Mouse (Mus musculus): Measurements from ENCODE around the gene Gm17334. TPM values are rescaled to one million over a fixed set of nuclear protein-coding genes. Genes with fewer than 3 reads are reported as not detected.
"Not testable (repeated sequence)": the region's sequence is repeated elsewhere in the genome, so short reads cannot be mapped to it uniquely, and the experiment has no call there.

The Gm17334 gene
- polyA plus RNA-seq, 1 experiment from 2014 or later, result not detected

- ATAC-seq (ENCODE audit: low FRiP score), result peak; percentile 69
- Histone ChIP-seq H3K36me3 (no peaks in the 10 kb centered on the region), H3K4me1 (replicated peaks) (peaks cover 40% of the 10 kb centered on the region), H3K27ac (no peak overlapping the region), H3K9ac (peak overlapping the region; percentile 67), H3K4me2 (peak overlapping the region; percentile 61), H3K27me3 (peaks cover 83% of the 10 kb centered on the region), H3K4me3 (peak overlapping the region; percentile 33), H3K9me3 (no peaks in the 10 kb centered on the region)
- WGBS, result 3% methylated on average over 33 of the region's 33 CpGs
Observed at GRCm38 (mm10) chr11:53763496-53764140, 9.4 kb downstream of the Gm17334 start.

- H3K4me3 ChIP-seq, result peak overlapping the region; percentile 33
- H3K36me3 ChIP-seq, result no peaks in the 10 kb centered on the region
- H3K27ac ChIP-seq, result no peak overlapping the region
- H3K9me3 ChIP-seq, result no peaks in the 10 kb centered on the region
- peak; percentile 6; the same call in 1 of the 2 replicates for ATAC-seq (ENCODE audit: low FRiP score)
- peaks cover 40% of the 10 kb centered on the region for H3K4me1 ChIP-seq (replicated peaks)
- H3K9ac ChIP-seq, result peak overlapping the region; percentile 67
- WGBS, result 7% methylated on average over 23 of the region's 23 CpGs
- H3K27me3 ChIP-seq, result peaks cover 81% of the 10 kb centered on the region
- H3K4me2 ChIP-seq, result peak overlapping the region; percentile 61
Observed at GRCm38 (mm10) chr11:53762827-53763495, 10.0 kb downstream of the Gm17334 start.

- Histone ChIP-seq H3K4me1 (replicated peaks) (peaks cover 40% of the 10 kb centered on the region), H3K9ac (0 out of 2 replicates have a peak overlapping the region, but pooled peaks have one; percentile 67), H3K4me2 (peak overlapping the region; percentile 61), H3K36me3 (no peaks in the 10 kb centered on the region), H3K27ac (no peak overlapping the region), H3K9me3 (no peaks in the 10 kb centered on the region), H3K4me3 (peak overlapping the region; percentile 33), H3K27me3 (peaks cover 78% of the 10 kb centered on the region)
- no peak for ATAC-seq (ENCODE audit: low FRiP score)
- 59% methylated on average over 2 of the region's 2 CpGs for WGBS
Observed at GRCm38 (mm10) chr11:53762426-53762825, 10.6 kb downstream of the Gm17334 start.

DNA sequence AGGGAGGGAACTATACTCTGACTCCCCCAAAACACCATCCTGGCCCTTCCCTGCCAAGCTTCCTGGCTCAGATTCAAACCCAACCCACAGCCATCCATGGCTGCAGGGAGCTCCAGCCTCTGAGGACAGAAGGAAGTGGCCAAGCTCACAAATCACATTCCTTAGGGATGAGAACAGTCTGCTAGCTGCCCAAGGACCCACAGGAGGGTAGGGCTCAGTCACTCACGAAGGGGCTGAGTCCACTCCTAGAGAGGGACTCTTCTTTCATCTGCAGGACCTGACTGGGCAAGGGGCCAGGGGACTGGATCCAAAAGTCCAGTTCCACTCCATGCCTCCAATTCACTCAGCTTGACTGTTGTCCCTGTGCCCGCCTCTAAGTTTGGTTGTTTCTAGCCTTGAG lies 11.2 kb downstream of the Gm17334 start:
- peaks cover 74% of the 10 kb centered on the region for H3K27me3 ChIP-seq
- ATAC-seq (ENCODE audit: low FRiP score), result no peak

GRCm38 (mm10) chr11:53761284-53761683 lies 11.7 kb downstream of the Gm17334 start:
- Histone ChIP-seq H3K4me1 (replicated peaks) (peaks cover 40% of the 10 kb centered on the region), H3K27me3 (peaks cover 70% of the 10 kb centered on the region), H3K36me3 (no peaks in the 10 kb centered on the region), H3K4me2 (no peak overlapping the region), H3K27ac (no peak overlapping the region), H3K9me3 (no peaks in the 10 kb centered on the region), H3K4me3 (no peak overlapping the region), H3K9ac (no peak overlapping the region)
- 78% methylated on average over 5 of the region's 5 CpGs for WGBS
- no peak for ATAC-seq (ENCODE audit: low FRiP score)

More for the DNA sequence above, 11.2 kb downstream of the Gm17334 start:
- Histone ChIP-seq H3K4me1 (replicated peaks) (peaks cover 40% of the 10 kb centered on the region), H3K9me3 (no peaks in the 10 kb centered on the region), H3K36me3 (no peaks in the 10 kb centered on the region), H3K4me2 (no peak overlapping the region), H3K27ac (no peak overlapping the region), H3K4me3 (no peak overlapping the region), H3K9ac (no peak overlapping the region)
- WGBS, result 62% methylated on average over 2 of the region's 2 CpGs

- peaks cover 65% of the 10 kb centered on the region for H3K27me3 ChIP-seq
- no peak overlapping the region for H3K27ac ChIP-seq
- 4% methylated on average over 22 of the region's 22 CpGs for WGBS
- peaks cover 40% of the 10 kb centered on the region for H3K4me1 ChIP-seq (replicated peaks)
- ATAC-seq (ENCODE audit: low FRiP score), result no peak
- no peaks in the 10 kb centered on the region for H3K36me3 ChIP-seq
- no peak overlapping the region for H3K9ac ChIP-seq
- H3K9me3 ChIP-seq, result no peaks in the 10 kb centered on the region
- no peak overlapping the region for H3K4me3 ChIP-seq
- peak overlapping the region; percentile 26 for H3K4me2 ChIP-seq
Observed at GRCm38 (mm10) chr11:53759545-53760406, 13.2 kb downstream of the Gm17334 start.

GRCm38 (mm10) chr11:53758791-53759351 lies 14.1 kb downstream of the Gm17334 start:
- Histone ChIP-seq H3K27me3 (peaks cover 56% of the 10 kb centered on the region), H3K27ac (no peak overlapping the region), H3K36me3 (no peaks in the 10 kb centered on the region), H3K4me1 (replicated peaks) (peaks cover 35% of the 10 kb centered on the region), H3K4me3 (no peak overlapping the region), H3K9me3 (no peaks in the 10 kb centered on the region), H3K9ac (no peak overlapping the region), H3K4me2 (no peak overlapping the region)
- WGBS, result 48% methylated on average over 6 of the region's 6 CpGs
- ATAC-seq (ENCODE audit: low FRiP score), result no peak

DNA sequence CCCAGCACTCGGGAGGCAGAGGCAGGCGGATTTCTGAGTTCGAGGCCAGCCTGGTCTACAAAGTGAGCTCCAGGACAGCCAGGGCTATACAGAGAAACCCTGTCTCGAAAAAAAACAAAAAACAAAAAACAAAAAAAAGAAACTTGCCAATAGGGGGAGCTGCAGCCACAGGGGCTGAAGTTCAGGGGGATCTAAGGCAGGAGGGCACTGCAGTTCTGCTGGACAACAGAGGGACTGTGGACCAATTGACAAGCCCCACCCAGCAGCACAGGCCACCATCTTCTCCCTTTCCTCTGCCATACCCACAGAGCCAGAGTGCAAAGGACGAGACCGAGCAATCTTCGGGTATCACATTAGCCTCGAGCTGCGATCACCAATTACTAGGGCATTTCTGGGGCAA lies 15.0 kb downstream of the Gm17334 start:
- WGBS, result 79% methylated on average over 9 of the region's 9 CpGs
- not testable (repeated sequence) for ATAC-seq (ENCODE audit: low FRiP score); H3K9ac ChIP-seq; H3K36me3 ChIP-seq; H3K4me3 ChIP-seq; H3K27ac ChIP-seq; H3K9me3 ChIP-seq; H3K4me2 ChIP-seq
- Histone ChIP-seq H3K4me1 (replicated peaks) (peaks cover 27% of the 10 kb centered on the region), H3K27me3 (peaks cover 47% of the 10 kb centered on the region)

GRCm38 (mm10) chr11:53757612-53758011 lies 15.4 kb downstream of the Gm17334 start:
- Histone ChIP-seq H3K9ac (no peak overlapping the region), H3K4me2 (no peak overlapping the region), H3K36me3 (no peaks in the 10 kb centered on the region), H3K27me3 (peaks cover 43% of the 10 kb centered on the region), H3K4me1 (replicated peaks) (peaks cover 23% of the 10 kb centered on the region), H3K9me3 (no peaks in the 10 kb centered on the region), H3K27ac (no peak overlapping the region), H3K4me3 (no peak overlapping the region)
- WGBS, result 89% methylated on average over 4 of the region's 4 CpGs
- ATAC-seq (ENCODE audit: low FRiP score), result no peak

DNA sequence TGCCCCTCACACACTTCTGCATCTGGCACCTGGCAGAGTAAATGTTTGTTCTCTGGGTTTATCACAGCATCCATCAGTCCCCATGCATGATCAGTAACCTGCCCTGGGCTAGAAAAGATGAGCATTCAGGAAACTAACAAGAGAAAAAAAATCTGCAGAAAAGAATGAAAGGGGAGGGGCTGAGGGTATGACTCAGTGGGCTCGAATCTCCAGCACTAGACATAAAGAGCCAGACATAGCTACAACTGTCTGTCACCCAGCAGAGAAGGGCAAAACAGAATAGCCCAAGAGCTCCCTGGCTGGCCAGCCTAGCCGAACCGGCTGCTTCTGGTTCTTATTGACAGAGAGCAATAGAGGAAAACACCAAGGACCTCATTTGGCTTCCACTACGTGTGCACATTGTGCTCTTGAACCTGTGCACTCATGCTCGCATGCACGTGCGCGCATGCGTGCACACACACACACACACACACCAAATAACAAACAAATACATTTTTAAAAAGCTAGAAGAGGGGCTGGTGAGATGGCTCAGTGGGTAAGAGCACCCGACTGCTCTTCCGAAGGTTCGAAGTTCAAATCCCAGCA lies 17.9 kb downstream of the Gm17334 start:
- H3K4me1 ChIP-seq (replicated peaks), result peaks cover 13% of the 10 kb centered on the region
- no peaks in the 10 kb centered on the region for H3K36me3 ChIP-seq
- ATAC-seq (ENCODE audit: low FRiP score), result no peak
- no peak overlapping the region for H3K4me3 ChIP-seq
- H3K27me3 ChIP-seq, result peaks cover 18% of the 10 kb centered on the region
- H3K4me2 ChIP-seq, result no peak overlapping the region
- H3K9ac ChIP-seq, result no peak overlapping the region
- H3K9me3 ChIP-seq, result no peaks in the 10 kb centered on the region
- no peak overlapping the region for H3K27ac ChIP-seq
- WGBS, result 78% methylated on average over 12 of the region's 12 CpGs

DNA sequence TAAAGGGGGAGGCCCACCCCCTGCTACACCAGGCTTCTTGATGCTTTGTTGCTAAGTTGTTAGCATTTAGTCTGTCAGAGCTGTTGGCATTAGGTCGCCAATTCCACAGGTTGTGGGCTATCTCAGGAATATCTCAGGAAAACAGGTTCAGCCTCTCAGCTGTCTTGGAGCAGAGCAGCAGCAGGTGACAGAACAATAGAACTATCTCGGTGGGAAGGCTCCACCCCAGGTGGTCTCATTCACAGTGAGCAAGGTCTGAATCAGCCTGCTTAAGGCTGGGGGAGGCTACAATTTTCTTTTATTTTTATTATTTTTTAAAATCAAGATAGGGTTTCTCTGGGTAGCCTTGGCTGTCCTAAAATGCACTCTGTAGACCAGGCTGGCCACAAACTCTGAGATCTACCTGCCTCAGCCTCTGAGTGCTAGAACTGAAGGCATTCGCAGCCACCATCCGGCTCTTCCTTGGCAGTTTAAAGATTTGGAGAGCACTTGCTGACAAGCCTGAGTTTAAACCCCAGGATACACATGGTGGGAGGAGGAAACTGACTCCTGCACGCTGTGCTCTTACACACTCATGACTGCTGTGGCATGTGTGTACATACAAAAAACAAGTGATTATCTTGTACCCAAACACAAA lies 23.2 kb downstream of the Gm17334 start:
- no peak overlapping the region for H3K4me2 ChIP-seq
- H3K9ac ChIP-seq, result no peak overlapping the region
- H3K27me3 ChIP-seq, result no peaks in the 10 kb centered on the region
- H3K4me1 ChIP-seq (replicated peaks), result no peaks in the 10 kb centered on the region
- H3K36me3 ChIP-seq, result no peaks in the 10 kb centered on the region
- no peak overlapping the region for H3K4me3 ChIP-seq
- no peaks in the 10 kb centered on the region for H3K9me3 ChIP-seq
- ATAC-seq (ENCODE audit: low FRiP score), result no peak
- no peak overlapping the region for H3K27ac ChIP-seq
- WGBS, result 50% methylated on average over 5 of the region's 5 CpGs
